Mouse (Mus musculus) olfactory bulb, adult 2 months (tissue): ENCODE data around the gene Pdzk1ip1. TPM values are rescaled to one million over a fixed set of nuclear protein-coding genes. Genes with fewer than 3 reads are reported as not detected.

Experiments used
- H3K27ac ChIP-seq: fragments of 200-500 bp; 2 replicates; pipeline ENCODE4 v1.5.1; 2012; ENCODE audit warnings: low read depth, low read length; ENCODE audit not compliant: insufficient read depth
- H3K4me1 ChIP-seq: fragments of 200-500 bp; 2 replicates; pipeline ENCODE4 v1.6.1; 2012; ENCODE audit warnings: low read length; ENCODE audit not compliant: control insufficient read depth, insufficient read depth
- H3K4me3 ChIP-seq: fragments of 200-500 bp; 2 replicates; pipeline ENCODE4 v1.5.1; 2012; ENCODE audit warnings: mild to moderate bottlenecking, low read depth, low read length, moderate library complexity; ENCODE audit not compliant: insufficient read depth
- CTCF ChIP-seq: fragments of 200-500 bp; IDR thresholded peaks from 2 replicates; pipeline ENCODE4 v1.5.1; 2012; ENCODE audit warnings: low read depth, mild to moderate bottlenecking, low read length, moderate library complexity; ENCODE audit not compliant: insufficient read depth
- POLR2A ChIP-seq: fragments of 200-500 bp; IDR thresholded peaks from 2 replicates; pipeline ENCODE4 v1.6.1; 2012; ENCODE audit warnings: mild to moderate bottlenecking, low read depth, low read length, moderate library complexity; ENCODE audit not compliant: insufficient read depth
- WGBS: fragments of 180-500 bp; shearing (Covaris S2); methylation state at CpG from one replicate; pipeline ENCODE4 v1.1.7; 2018; 5-methylcytosine and 5-hydroxymethylcytosine counted together
- polyA plus RNA-seq: library from polyadenylated mRNA; stranded (reverse); fragments of >200 nt; gene quantifications from 2 replicates; pipeline ENCODE4 v1.2.4, GENCODE M21; 2012; ENCODE audit warnings: low replicate concordance; ENCODE audit not compliant: missing spikeins, insufficient read depth, insufficient read length

Gene Pdzk1ip1
- polyA plus RNA-seq, 1 experiment: not detected

- H3K4me1 ChIP-seq: peaks cover 8% of the 10 kb centered on the region
- 0 out of 2 replicates have a peak overlapping the region, but pooled peaks have one; percentile 8 for H3K27ac ChIP-seq
- 2% methylated on average over 48 of the region's 48 CpGs for WGBS
- H3K4me3 ChIP-seq: peak overlapping the region; percentile 22
- no peak for TF ChIP-seq CTCF
- no peak for TF ChIP-seq POLR2A
Observed at GRCm38 (mm10) chr4:115056921-115057673, 31.4 kb upstream of the Pdzk1ip1 start.

- no peak for TF ChIP-seq CTCF
- Histone ChIP-seq H3K4me1 (peaks cover 8% of the 10 kb centered on the region), H3K4me3 (peak overlapping the region; percentile 10), H3K27ac (no peak overlapping the region)
- 2% methylated on average over 33 of the region's 33 CpGs for WGBS
Observed at GRCm38 (mm10) chr4:115057674-115058316, 30.7 kb upstream of the Pdzk1ip1 start.

- no peak for TF ChIP-seq POLR2A
- TF ChIP-seq CTCF: no peak
- no peak overlapping the region for H3K27ac ChIP-seq
- 3% methylated on average over 20 of the region's 20 CpGs for WGBS
- H3K4me3 ChIP-seq: no peak overlapping the region
- peaks cover 14% of the 10 kb centered on the region for H3K4me1 ChIP-seq
Observed at GRCm38 (mm10) chr4:115058317-115058761, 30.2 kb upstream of the Pdzk1ip1 start.

- Histone ChIP-seq H3K4me3 (no peak overlapping the region), H3K27ac (no peak overlapping the region), H3K4me1 (peaks cover 17% of the 10 kb centered on the region)
- WGBS: 7% methylated on average over 23 of the region's 23 CpGs
- no peak for TF ChIP-seq CTCF
- TF ChIP-seq POLR2A: no peak
Observed at GRCm38 (mm10) chr4:115058871-115059590, 29.5 kb upstream of the Pdzk1ip1 start.

GRCm38 (mm10) chr4:115059871-115060270 is 28.6 kb upstream of the Pdzk1ip1 start:
- Histone ChIP-seq H3K4me3 (no peak overlapping the region), H3K27ac (no peak overlapping the region), H3K4me1 (peaks cover 17% of the 10 kb centered on the region)
- WGBS: 31% methylated on average over 12 of the region's 12 CpGs
- TF ChIP-seq POLR2A (no peak), CTCF (no peak)

- Histone ChIP-seq H3K4me1 (peaks cover 17% of the 10 kb centered on the region), H3K27ac (no peak overlapping the region), H3K4me3 (no peak overlapping the region)
- TF ChIP-seq POLR2A (no peak), CTCF (no peak)
- 32% methylated on average over 3 of the region's 3 CpGs for WGBS
Observed at GRCm38 (mm10) chr4:115060753-115061152, 27.8 kb upstream of the Pdzk1ip1 start.

GRCm38 (mm10) chr4:115062540-115062874 is 26.0 kb upstream of the Pdzk1ip1 start:
- TF ChIP-seq POLR2A (no peak), CTCF (no peak)
- WGBS: 6% methylated on average over 9 of the region's 9 CpGs
- no peak overlapping the region for H3K4me3 ChIP-seq
- no peak overlapping the region for H3K27ac ChIP-seq
- H3K4me1 ChIP-seq: peaks cover 9% of the 10 kb centered on the region

GRCm38 (mm10) chr4:115062875-115063517 is 25.5 kb upstream of the Pdzk1ip1 start:
- peak overlapping the region; percentile 40 for H3K4me3 ChIP-seq
- TF ChIP-seq CTCF: no peak
- TF ChIP-seq POLR2A: no peak
- WGBS: under 1% methylated on average over 58 of the region's 58 CpGs
- H3K27ac ChIP-seq: no peak overlapping the region
- H3K4me1 ChIP-seq: peaks cover 9% of the 10 kb centered on the region
